Mouse (Mus musculus): ENCODE measurements around the gene Sh3bgr. TPM values are rescaled to one million over a fixed set of nuclear protein-coding genes. Genes with fewer than 3 reads are reported as not detected.

Sh3bgr gene
- total RNA-seq, 2 experiments from 2014 or later: 0.85 to 0.96 TPM

DNA sequence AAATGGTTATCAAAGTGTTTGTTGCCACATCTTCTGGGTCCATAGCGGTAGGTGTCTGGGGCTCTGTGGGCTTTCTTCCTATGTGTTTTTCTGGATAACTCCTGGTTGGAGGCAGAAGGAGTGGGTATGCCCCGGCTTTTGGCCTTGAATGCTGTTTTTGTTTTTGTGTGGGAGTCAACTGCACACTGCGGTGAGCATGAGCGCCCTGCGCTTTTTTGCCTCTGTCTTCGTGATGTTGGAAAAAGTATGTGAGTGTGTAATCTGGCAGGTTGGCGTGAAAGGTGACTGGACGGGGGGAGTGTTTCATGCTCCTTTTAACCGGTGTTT lies 415 bp downstream of the Sh3bgr start:
- intact Hi-C loops (cut with DNase I): no loop called here

DNA sequence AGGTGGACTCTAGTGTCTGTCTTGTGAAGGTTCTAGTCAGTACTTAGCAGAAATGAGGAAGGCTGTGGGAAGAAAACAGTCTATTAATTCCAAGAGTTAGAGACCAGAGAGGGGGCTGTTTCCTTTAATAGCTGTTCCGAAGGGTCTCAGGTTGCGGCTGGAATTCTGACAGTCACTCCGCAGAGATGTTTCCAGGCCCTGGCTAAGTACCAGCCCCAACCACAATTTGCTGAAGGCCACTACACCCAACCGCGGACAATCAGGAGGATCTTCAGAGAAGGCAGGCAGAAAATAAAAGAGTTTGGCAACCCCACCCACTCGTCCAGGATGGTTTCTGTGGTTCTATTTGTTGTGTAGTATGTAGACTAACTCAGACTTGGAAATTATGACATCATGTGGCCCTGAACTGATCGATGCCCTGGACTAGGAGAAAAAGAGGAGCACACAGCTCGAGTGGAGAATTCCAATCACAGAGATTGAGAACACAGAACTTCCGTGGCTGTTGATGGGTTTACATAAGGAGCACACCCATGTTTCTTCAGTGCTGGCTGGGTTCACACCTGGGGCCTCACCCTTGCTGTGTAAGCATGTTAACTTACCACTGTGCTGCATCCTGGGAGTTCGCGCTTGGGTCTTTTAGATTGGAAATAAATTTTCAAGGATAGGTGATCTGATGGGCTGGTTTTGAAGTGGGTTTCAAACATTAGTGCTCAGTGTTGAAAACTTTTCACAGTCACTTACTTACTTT lies 1.4 kb downstream of the Sh3bgr start:
- DNase-seq (ENCODE audit: low spot score in 2 of 2): no peak
- intact Hi-C loops (cut with DNase I): no loop called here

More for the DNA sequence above, 415 bp downstream of the Sh3bgr start:
- no peak for DNase-seq (ENCODE audit: low spot score in 2 of 2)

DNA sequence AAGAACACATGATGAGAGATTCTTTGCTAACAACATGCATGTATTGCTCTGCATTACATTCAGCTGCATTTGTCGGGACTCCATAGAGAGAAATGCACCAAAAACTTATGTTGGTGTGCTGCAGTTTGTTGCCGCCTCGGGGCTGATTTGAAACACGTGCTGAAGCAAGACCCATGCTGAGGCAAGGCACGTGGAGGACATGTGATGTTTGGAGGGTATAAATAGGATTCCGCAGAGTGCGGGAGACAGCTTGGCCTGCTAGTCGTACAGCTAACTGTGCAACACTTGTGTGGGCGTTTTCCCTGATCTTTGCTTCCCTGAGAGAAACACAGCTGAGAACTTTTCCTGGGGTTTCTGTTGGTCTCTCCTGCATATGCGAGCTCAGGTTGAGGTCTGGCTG lies 9.5 kb downstream of the Sh3bgr start:
- DNase-seq (ENCODE audit: low spot score in 2 of 2): peak in 1 of 2 experiments; percentile 21
- intact Hi-C loops (cut with DNase I): no loop called here

DNA sequence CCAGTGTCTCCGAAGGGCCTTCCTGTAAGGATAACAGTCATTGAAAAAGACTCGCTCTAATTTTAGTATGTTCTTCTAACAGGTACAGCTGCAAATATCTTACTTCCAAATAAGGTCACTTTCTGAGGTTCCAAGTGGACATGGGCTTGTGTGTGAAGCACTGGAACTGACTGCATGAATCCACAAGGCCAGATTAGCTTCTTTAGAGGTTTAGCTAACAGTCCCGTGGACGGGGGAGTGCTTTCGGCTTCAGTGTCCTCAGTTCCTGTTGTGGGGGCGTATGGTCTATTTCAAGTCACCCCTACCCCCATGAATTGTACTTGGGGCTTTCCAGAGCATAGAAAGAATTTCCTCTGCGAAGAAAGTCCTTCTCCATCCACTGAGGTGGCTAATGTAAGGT lies 10.6 kb downstream of the Sh3bgr start:
- intact Hi-C loops (cut with DNase I): no loop called here
- DNase-seq (ENCODE audit: low spot score in 2 of 2): peak in 1 of 2 experiments; percentile 49

DNA sequence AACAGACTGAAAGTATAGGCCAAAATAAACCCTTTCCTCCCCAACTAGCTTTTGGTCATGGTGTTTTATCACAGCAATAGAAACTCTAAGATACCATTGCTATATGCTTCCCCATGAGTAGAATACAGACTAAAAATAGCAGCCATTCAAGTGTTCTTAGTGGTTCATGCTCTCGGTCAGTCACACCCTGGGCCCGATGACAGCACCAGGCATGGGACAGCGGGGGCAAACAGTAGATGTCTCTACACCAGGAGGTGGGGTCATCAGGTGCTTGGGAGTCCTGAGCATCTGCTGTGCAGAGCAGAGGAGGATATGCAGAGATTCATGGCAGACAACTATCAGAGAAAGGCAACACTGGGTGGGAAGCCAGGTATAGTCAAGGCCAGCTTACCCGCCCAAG lies 12.8 kb downstream of the Sh3bgr start:
- intact Hi-C loops (cut with DNase I): no loop called here
- no peak for DNase-seq (ENCODE audit: low spot score in 2 of 2)

DNA sequence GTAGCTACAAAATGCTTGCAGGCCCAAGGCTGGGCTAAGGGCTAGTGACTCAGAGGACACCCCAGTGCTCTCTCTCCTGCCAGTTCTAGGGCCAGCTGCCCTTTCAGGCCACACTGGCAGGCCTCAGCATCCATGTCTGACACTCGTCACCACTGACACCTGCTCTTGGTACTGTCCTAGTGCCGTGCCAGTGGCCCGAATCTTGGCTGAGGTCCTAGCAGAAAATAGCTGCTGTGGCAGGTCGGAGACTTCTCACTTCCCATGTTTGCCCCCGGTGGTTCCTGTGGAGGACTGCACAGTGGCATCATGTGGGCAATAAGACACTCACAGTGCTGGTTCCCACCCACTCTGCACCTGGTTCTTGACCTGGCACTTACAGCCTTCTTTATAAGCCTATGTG lies 21.2 kb downstream of the Sh3bgr start:
- intact Hi-C loops (cut with DNase I): loop anchor here (10.0 kb wide), 1 partner anchor 383 kb away; no protein-coding TSS in a partner anchor

DNA sequence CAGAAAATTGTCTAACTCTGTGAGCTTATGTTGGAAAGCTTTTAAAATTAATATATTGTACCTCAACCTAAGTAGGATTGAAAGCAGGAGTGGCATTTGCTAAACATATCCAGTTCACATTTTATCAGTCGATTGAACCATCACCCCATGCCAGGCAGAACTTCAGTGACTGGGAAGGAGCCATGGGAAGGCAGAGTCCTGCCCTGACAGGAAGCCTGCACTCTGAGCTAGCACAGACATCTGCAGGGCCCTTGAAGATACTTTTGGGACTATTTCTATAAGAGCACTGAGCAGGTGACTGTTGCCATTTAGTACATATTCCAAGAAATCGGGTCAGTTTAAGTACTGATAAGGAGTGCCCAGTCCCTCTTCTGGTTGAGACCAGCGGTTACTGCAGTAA lies 21.7 kb downstream of the Sh3bgr start:
- no peak for DNase-seq (ENCODE audit: low spot score in 2 of 2)
- intact Hi-C loops (cut with DNase I): loop anchor here (10.0 kb wide), 1 partner anchor 383 kb away; no protein-coding TSS in a partner anchor

More for the DNA sequence above, 21.2 kb downstream of the Sh3bgr start:
- no peak for DNase-seq (ENCODE audit: low spot score in 2 of 2)

DNA sequence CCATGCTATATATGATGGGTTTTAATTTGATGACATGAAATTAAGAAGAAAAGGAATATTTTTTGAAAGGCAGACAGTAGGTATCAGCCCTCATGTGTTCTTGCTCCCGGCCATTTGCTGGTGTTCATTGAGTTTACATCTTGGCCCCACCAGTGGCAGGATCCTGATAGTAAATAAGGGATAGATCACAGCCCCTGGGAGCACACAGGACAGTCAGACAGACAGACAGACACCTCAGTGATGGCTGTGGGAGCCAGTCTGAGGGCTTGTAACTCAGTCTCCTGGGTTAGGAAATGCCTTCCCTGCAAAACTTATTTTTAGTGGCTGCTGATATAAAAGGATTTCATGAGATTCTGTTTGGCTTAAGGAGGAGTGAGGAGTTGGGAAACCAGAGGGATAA lies 22.2 kb downstream of the Sh3bgr start:
- intact Hi-C loops (cut with DNase I): loop anchor here (10.0 kb wide), 1 partner anchor 382 kb away; no protein-coding TSS in a partner anchor
- no peak for DNase-seq (ENCODE audit: low spot score in 2 of 2)

DNA sequence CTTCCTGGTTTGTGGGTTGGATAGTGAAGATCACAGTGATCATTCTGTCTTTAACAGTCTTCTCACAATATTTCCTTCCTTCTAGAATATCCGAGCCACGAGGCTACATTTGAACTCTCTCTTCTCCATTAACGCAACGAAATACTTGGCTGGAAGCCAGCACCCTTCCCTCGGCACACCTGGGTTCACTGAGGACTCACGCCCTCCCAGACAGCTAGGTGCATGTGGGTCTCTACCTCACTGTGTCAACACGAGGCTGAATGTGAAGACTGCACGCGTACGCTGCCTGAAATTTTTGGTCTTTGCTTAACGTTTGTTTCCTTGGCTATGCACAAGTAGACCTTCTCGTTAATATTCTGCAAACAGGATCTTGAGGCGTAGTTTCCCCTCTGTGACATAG lies 28.2 kb downstream of the Sh3bgr start:
- intact Hi-C loops (cut with DNase I): loop anchor here (10.0 kb wide), 1 partner anchor 376 kb away; no protein-coding TSS in a partner anchor
- DNase-seq (ENCODE audit: low spot score in 2 of 2): no peak

DNA sequence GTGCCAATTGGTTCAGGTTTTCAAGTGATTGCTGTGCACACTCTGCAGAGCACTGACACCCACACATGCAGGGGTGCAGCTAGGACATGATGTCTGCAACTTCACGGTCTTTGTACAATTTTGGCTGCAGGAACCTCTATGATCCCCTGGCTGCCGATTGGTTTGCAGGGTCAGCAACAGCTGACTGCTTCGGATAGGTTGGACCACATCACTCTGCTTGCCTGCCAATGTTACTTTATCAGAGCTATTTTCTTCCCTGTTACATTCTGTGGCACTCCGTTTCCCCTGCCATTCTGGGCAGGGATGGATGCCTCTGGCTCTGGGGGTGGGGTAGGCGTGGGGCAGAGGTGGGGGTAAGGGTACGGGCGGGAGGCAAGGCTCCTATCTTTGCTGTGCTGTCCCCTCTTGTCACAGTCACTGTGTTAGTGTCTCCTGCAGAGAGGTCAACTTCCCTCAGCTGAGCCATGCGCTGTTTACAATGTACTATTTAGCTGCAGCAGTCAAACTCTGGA lies 28.9 kb downstream of the Sh3bgr start:
- intact Hi-C loops (cut with DNase I): loop anchor here (10.0 kb wide), 1 partner anchor 376 kb away; no protein-coding TSS in a partner anchor
- DNase-seq (ENCODE audit: low spot score in 2 of 2): peak in 1 of 2 experiments; percentile 14

DNA sequence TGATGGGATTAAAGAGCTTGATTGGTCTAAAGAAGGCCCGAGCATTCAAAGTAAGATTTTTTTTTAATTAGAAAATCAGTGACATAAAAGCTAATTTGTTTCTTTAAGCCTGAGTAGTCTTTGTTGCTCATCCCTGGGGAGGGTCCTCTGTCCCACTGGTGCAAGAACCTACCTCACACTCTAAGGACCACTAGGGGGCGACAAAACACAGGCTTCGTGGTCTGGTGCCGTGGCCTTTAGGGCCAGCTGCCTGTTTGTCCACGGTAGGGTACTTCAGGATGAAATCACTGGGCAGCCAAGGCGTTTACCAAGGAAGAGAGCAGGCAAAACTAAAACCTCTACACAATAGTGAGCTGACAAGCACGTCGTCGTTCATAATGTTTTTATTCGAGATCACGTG lies 30.2 kb downstream of the Sh3bgr start:
- intact Hi-C loops (cut with DNase I): loop anchor here (1.0 to 10.0 kb wide), 3 partner anchors 110 to 444 kb away; no protein-coding TSS in a partner anchor
- peak; percentile 72 to 74 for DNase-seq (ENCODE audit: low spot score in 2 of 2)

DNA sequence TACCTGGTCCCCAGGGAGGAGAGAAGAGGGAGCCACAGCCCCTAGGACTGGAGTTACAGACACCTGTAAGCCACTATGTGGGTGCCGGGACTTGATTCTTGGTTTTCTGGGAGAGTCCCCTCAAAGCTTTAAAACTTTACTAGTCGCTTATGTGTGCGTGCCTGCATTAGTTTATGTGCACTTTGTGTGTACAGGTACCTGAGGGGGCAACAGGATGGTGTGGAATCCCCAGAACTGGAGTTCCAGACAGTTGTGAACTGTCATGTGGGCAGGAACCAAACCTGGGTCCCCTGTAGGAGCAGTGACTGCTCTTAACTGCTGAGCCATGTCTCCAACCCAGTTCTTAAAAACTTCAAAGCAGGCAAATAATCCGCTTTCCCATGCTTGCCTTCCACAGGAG lies 31.0 kb downstream of the Sh3bgr start:
- no peak for DNase-seq (ENCODE audit: low spot score in 2 of 2)
- intact Hi-C loops (cut with DNase I): loop anchor here (2.0 to 10.0 kb wide), 2 partner anchors 110 to 444 kb away; no protein-coding TSS in a partner anchor

DNA sequence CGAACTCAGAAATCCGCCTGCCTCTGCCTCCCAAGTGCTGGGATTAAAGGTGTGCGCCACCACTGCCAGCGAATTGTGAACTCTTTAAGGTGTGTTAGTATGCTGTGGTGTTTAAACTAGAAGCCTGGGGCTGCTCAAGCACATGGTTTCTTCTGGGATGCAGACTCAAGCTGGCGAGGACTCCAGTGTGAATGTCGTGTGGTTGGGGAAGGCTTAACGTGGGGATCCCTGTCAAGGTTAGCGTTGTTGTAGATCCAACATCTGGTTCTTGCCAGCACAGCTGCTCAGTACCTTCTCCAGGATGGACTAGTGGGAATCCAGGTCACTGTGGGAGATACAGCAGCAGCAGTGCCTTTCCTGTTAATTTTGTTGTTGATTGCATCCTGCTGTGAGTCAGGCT lies 31.7 kb downstream of the Sh3bgr start:
- intact Hi-C loops (cut with DNase I): loop anchor here (2.0 to 10.0 kb wide), 2 partner anchors 109 to 443 kb away; no protein-coding TSS in a partner anchor
- no peak for DNase-seq (ENCODE audit: low spot score in 2 of 2)

DNA sequence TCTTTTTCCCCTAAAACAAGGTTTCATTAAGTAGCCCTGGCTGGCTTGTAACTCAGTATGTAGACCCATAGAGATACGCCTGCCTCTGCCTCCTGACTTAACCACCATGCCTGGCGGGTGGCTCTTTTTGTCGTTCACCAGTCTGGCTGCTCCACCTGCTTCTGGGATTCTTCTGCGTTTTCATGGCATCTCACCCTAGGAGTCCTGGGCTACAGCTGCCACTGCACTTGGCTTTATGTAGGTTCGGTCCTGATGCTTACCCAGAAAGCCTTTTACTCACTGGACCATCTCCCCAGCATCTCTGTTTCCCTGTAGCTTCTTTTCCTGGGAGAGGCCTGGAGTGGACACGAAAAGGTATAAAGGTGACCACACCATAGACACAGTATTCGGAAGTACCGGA lies 33.7 kb downstream of the Sh3bgr start:
- intact Hi-C loops (cut with DNase I): loop anchor here (10.0 kb wide), 1 partner anchor 441 kb away; no protein-coding TSS in a partner anchor
- DNase-seq (ENCODE audit: low spot score in 2 of 2): no peak

DNA sequence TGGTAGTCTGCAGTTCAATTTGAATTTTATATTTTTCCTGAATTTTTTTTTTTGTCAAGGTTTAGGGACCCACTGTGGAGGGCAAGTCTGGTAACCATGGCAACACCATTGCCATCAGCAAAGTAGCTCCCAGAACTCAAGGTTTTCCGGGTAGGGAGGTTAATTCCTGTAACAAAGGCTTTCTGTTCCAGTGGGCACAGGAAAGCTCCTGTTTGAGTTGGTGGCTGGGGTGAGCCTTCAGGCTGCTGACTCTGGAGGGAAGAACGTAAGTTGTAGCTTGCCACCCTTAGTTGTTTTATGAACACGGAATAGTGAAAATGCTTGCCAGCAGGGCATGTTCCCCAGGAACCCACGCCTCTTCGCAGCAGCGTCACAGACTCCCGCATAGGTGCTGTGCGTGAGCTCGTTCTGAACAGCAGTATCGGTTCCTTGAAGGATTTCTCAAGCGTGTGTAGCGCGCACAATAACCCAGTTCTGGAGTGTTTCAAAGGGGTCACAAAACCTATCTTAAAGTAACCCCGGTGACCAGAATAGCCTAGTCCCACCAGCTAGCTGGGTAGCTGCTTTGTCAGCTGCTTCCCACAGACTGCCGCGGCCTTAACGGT lies 35.2 kb downstream of the Sh3bgr start, which contains the start of gene B3galt5:
Gene B3galt5, plus strand, starts transcription at position 436 of the 605 bp plus-strand sequence.
- DNase-seq (ENCODE audit: low spot score in 2 of 2): peak in 1 of 2 experiments; percentile 15
- intact Hi-C loops (cut with DNase I): loop anchor here (10.0 kb wide), 1 partner anchor 439 kb away; no protein-coding TSS in a partner anchor

DNA sequence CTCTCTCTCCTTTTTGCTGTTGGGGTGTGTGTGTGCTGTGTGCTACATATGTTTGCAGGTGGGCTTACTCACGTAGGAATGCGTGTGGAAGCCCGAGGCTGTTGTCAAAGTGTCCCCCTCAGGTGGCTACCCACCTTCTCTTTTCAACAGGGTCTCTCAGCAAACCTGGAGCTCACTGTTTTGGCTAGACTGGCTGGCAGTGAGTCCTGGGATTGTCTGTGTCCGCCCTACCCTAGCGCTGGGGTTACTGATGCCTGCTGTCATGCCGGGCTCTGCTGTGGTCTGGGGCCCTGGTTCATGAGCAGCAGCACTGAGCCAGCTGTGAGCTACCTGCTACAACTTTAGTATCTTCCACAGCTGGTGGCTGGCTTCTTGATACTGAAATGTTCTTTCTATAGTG lies 44.2 kb downstream of the Sh3bgr start:
- DNase-seq (ENCODE audit: low spot score in 2 of 2): no peak
- intact Hi-C loops (cut with DNase I): no loop called here

DNA sequence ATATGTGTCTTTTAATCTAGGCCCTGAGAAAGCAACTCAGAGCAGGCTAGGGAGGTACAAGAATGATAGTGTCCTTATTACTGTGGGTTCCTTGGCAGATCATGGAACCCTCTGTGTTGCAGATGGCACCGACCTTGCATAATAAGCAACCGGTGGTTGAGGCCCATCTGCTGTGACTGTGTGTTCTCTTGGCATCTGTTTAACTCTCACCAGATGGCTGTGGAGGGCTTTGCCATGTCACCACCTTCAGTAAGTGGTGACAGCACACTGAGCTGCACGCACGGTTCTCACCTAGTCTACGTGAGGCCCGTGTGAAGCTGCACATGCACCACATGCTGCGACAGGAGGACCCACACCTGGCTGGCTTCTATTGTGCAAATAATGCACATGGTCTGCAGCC lies 49.4 kb downstream of the Sh3bgr start:
- DNase-seq (ENCODE audit: low spot score in 2 of 2): peak; percentile 14 to 43
- intact Hi-C loops (cut with DNase I): no loop called here

DNA sequence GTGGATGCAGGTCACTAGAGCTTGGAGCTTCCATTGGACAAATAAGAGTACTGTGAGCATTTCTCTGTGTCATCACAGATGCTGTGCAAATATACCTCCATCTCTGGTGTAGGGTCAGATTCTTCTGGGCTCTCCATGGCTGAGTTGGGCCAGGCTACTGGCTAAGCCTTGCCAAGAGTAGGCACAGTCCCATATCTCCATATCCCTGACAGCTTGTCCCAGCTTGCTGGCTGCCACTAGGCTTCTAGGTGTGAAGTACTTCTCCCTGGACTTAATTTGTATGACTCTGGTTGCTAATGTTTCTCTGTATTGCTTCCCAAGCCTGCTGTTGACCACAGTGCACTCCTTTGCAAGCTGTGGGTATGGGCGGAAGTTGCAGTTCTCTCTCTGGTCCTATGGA lies 51.9 kb downstream of the Sh3bgr start:
- no peak for DNase-seq (ENCODE audit: low spot score in 2 of 2)
- intact Hi-C loops (cut with DNase I): no loop called here

DNA sequence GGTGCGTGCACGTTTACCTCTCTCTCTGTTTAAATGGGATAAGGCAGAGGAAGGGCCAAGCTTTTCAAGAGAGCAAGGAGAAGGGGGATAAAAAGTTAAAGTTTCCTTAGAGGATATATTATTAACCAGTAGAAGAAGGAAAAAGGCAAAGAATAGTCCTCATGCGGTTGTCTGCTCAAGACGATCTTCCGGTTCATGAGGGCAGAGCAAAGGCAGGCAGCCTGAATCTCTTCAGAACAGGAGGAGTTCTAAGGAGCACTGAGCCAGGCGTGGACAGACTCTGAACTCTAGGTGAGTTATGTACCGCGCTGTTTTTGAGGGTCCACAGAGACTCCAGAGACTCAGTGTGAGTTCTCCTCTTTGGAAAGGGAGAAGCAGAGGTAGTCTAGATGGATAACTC lies 58.2 kb downstream of the Sh3bgr start:
- intact Hi-C loops (cut with DNase I): no loop called here

DNA sequence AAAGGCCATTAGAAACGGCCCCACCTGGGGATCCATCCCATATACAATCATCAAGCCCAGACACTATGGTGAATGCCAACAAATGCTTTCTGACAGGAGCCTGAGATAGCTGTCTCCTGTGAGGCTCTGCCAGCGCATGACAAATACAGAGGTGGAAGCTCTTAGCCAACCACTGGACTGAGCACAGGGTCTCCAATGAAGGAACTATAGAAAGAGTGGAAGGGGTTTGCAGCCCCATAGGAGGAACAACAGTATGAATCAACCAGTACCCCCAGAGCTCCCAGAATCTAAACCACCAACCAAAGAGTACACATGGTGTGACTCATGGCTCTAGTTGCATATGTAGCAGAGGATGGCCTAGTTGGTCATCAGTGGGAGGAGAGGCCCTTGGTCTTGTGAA lies 71.5 kb downstream of the Sh3bgr start:
- DNase-seq (ENCODE audit: low spot score in 2 of 2): no peak
- intact Hi-C loops (cut with DNase I): no loop called here

More for the DNA sequence above, 58.2 kb downstream of the Sh3bgr start:
- no peak for DNase-seq (ENCODE audit: low spot score in 2 of 2)
